Mouse (Mus musculus): Measurements from ENCODE around the gene Hyal6. TPM values are rescaled to one million over a fixed set of nuclear protein-coding genes. Genes with fewer than 3 reads are reported as not detected.

Gene Hyal6
- polyA plus RNA-seq (2016; fragmentation: Nextera tagmentation; extraction: Ambion mirVana): not detected in 2 replicates

DNA sequence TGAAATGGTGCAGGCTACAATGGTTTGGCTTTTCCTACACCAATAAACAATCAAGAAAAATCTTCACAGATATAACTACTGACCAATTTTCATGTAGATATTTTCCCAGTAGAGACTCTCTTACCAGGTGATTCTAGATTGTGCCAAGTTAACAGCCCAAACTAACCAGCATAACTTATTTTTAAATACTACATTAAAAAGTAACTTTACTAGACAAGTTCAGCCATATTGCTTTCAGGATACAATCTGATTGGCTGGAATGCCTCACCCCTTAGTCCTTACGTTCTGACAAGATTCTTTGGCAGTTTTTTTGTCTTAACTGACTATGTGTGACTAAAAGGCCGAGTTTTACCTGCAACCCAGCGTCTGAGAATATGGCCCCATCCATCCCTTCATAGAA lies at the start of gene Hyal6:
Gene Hyal6 (plus strand): TSS at position 301 of the 400 bp plus-strand sequence.
- H3K4me1 ChIP-seq (replicated peaks): no peaks in the 10 kb centered on the region
- 74% methylated on average over 3 of the region's 3 CpGs for WGBS
- H3K9ac ChIP-seq: no peak within 1 kb of the TSS
- H3K4me2 ChIP-seq: no peak within 1 kb of the TSS
- no peak within 1 kb of the TSS for H3K27ac ChIP-seq (ENCODE audit: poor library complexity, severe bottlenecking)
- no peaks in the 10 kb centered on the region for H3K36me3 ChIP-seq
- no peak for ATAC-seq (ENCODE audit: insufficient number of reproducible peaks, low FRiP score)
- H3K9me3 ChIP-seq (replicated peaks): no peaks in the 10 kb centered on the region
- no peaks in the 10 kb centered on the region for H3K27me3 ChIP-seq (replicated peaks)
- no peak within 1 kb of the TSS for H3K4me3 ChIP-seq

DNA sequence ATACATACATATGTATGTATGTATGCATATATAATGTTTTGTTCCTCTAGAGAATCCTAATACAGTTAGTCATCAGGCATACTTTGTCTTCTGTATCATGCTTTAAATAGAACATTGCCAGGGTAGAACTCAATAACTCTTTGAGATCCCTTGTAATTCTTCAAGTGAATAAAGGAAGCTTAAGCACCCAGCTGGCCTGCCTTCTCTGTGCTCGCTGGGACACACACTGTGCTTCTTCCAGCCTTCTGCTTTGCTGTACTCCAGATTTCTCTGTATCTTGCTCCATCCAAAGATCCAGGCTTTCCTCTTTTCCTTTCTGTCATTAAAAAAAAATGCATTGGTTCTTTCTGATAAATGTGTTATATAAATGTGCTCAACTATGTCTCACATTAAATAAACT lies 45.2 kb upstream of the Hyal6 start:
- no peaks in the 10 kb centered on the region for H3K4me1 ChIP-seq (replicated peaks)
- H3K9ac ChIP-seq: no peak overlapping the region
- 74% methylated on average over 1 of the region's 1 CpGs for WGBS
- H3K36me3 ChIP-seq: no peaks in the 10 kb centered on the region
- H3K27ac ChIP-seq (ENCODE audit: poor library complexity, severe bottlenecking): no peak overlapping the region
- H3K4me3 ChIP-seq: no peak overlapping the region
- H3K4me2 ChIP-seq: no peak overlapping the region
- no peak for ATAC-seq (ENCODE audit: insufficient number of reproducible peaks, low FRiP score)
- no peaks in the 10 kb centered on the region for H3K27me3 ChIP-seq (replicated peaks)
- no peaks in the 10 kb centered on the region for H3K9me3 ChIP-seq (replicated peaks)

DNA sequence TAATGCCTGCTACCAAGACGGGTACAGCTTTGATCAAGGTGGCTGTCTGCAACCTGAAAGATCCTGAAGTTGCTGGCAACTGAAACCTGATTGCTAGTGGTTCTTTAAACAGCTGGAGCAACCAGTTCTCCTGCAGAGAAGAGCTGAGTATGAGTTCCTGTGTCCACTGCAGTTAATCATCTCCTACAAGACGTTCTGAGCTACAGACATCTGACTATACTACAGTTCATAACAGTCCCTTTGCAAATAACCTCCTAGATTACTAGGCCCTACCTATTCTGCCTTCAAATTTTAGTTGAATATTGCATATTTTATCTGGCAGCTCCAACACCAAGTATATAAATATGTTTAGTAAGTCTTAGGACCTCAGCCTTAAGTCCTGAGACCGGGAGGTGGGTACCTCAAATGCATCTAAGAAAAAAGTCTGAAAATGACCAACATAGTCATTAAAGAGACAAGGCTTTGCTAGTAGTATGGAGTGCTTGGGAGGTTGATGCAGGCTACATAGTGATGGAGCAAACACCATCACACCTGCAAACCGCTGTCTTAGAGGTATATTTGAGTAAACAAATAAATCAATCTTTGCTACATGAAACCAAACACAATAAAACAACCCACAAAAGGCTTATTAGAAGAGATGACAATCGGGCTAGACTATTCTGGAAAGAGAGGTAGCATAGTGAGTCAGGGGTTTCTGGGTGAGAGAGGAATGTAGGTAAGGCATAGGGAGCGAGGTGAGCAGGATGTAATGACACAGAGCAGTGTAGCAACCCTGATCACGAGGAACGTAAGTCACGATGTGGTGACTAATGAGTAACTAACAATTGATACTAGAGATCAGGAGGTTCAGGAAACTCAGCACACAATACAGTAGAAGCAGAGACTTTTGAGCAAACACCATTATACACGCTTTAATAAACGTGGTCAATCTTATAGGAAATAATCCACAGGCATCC lies 38.3 kb upstream of the Hyal6 start:
- H3K9ac ChIP-seq: no peak overlapping the region
- no peaks in the 10 kb centered on the region for H3K36me3 ChIP-seq
- H3K4me3 ChIP-seq: no peak overlapping the region
- no peaks in the 10 kb centered on the region for H3K9me3 ChIP-seq (replicated peaks)
- no peaks in the 10 kb centered on the region for H3K4me1 ChIP-seq (replicated peaks)
- no peak overlapping the region for H3K4me2 ChIP-seq
- no peaks in the 10 kb centered on the region for H3K27me3 ChIP-seq (replicated peaks)
- no peak overlapping the region for H3K27ac ChIP-seq (ENCODE audit: poor library complexity, severe bottlenecking)
- WGBS: 78% methylated on average over 11 of the region's 11 CpGs
- no peak for ATAC-seq (ENCODE audit: insufficient number of reproducible peaks, low FRiP score)

GRCm38 (mm10) chr6:24696117-24696516 lies 36.9 kb upstream of the Hyal6 start:
- H3K9ac ChIP-seq: no peak overlapping the region
- 80% methylated on average over 4 of the region's 4 CpGs for WGBS
- H3K36me3 ChIP-seq: no peaks in the 10 kb centered on the region
- H3K9me3 ChIP-seq (replicated peaks): no peaks in the 10 kb centered on the region
- H3K27ac ChIP-seq (ENCODE audit: poor library complexity, severe bottlenecking): no peak overlapping the region
- no peaks in the 10 kb centered on the region for H3K27me3 ChIP-seq (replicated peaks)
- no peak for ATAC-seq (ENCODE audit: insufficient number of reproducible peaks, low FRiP score)
- no peak overlapping the region for H3K4me2 ChIP-seq
- no peaks in the 10 kb centered on the region for H3K4me1 ChIP-seq (replicated peaks)
- no peak overlapping the region for H3K4me3 ChIP-seq

DNA sequence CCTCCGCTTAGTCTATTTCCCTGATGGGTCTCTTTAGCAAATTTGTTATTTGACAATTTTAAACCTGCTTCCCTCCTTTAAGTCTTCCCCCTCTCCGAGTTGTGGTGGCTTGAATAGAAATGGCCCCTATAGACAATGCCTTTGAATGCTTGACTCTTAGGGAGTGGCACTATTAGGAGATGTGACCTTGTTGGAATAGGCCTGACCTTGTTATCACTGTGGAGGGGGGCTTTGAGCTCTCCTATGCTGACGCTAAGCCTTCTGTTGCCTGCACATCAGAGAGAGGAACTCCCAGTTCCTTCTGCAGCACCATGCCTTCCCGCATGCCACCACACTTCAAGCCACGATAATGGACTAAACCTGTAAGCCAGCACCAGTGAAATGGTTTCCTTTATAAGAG lies 35.8 kb upstream of the Hyal6 start:
- Histone ChIP-seq H3K36me3 (no peaks in the 10 kb centered on the region), H3K9me3 (replicated peaks) (no peaks in the 10 kb centered on the region), H3K4me1 (replicated peaks) (no peaks in the 10 kb centered on the region), H3K27ac (ENCODE audit: poor library complexity, severe bottlenecking) (no peak overlapping the region), H3K9ac (no peak overlapping the region), H3K4me3 (no peak overlapping the region), H3K4me2 (no peak overlapping the region), H3K27me3 (replicated peaks) (no peaks in the 10 kb centered on the region)
- ATAC-seq (ENCODE audit: insufficient number of reproducible peaks, low FRiP score): no peak
- 76% methylated on average over 5 of the region's 5 CpGs for WGBS

- Histone ChIP-seq H3K27me3 (replicated peaks) (no peaks in the 10 kb centered on the region), H3K9me3 (replicated peaks) (no peaks in the 10 kb centered on the region), H3K27ac (ENCODE audit: poor library complexity, severe bottlenecking) (no peak overlapping the region), H3K4me2 (no peak overlapping the region), H3K36me3 (no peaks in the 10 kb centered on the region), H3K4me3 (no peak overlapping the region), H3K4me1 (replicated peaks) (peaks cover 5% of the 10 kb centered on the region), H3K9ac (no peak overlapping the region)
- ATAC-seq (ENCODE audit: insufficient number of reproducible peaks, low FRiP score): no peak
- 72% methylated on average over 5 of the region's 5 CpGs for WGBS
Observed at GRCm38 (mm10) chr6:24707090-24707489, 26.0 kb upstream of the Hyal6 start.

- H3K4me2 ChIP-seq: no peak overlapping the region
- H3K9ac ChIP-seq: no peak overlapping the region
- no peaks in the 10 kb centered on the region for H3K9me3 ChIP-seq (replicated peaks)
- peaks cover 5% of the 10 kb centered on the region for H3K4me1 ChIP-seq (replicated peaks)
- no peak for ATAC-seq (ENCODE audit: insufficient number of reproducible peaks, low FRiP score)
- 70% methylated on average over 2 of the region's 2 CpGs for WGBS
- no peaks in the 10 kb centered on the region for H3K27me3 ChIP-seq (replicated peaks)
- no peaks in the 10 kb centered on the region for H3K36me3 ChIP-seq
- no peak overlapping the region for H3K27ac ChIP-seq (ENCODE audit: poor library complexity, severe bottlenecking)
- H3K4me3 ChIP-seq: no peak overlapping the region
Observed at GRCm38 (mm10) chr6:24707499-24707898, 25.5 kb upstream of the Hyal6 start.

- WGBS: 23% methylated on average over 13 of the region's 13 CpGs
- H3K27me3 ChIP-seq (replicated peaks): no peaks in the 10 kb centered on the region
- no peak for ATAC-seq (ENCODE audit: insufficient number of reproducible peaks, low FRiP score)
- H3K9me3 ChIP-seq (replicated peaks): no peaks in the 10 kb centered on the region
- H3K4me1 ChIP-seq (replicated peaks): no peaks in the 10 kb centered on the region
- no peaks in the 10 kb centered on the region for H3K36me3 ChIP-seq
- H3K27ac ChIP-seq (ENCODE audit: poor library complexity, severe bottlenecking): no peak overlapping the region
- no peak overlapping the region for H3K9ac ChIP-seq
- no peak overlapping the region for H3K4me3 ChIP-seq
- H3K4me2 ChIP-seq: peak overlapping the region; percentile 21; the same call in 1 of the 2 replicates
Observed at GRCm38 (mm10) chr6:24721317-24722099, 11.5 kb upstream of the Hyal6 start.

DNA sequence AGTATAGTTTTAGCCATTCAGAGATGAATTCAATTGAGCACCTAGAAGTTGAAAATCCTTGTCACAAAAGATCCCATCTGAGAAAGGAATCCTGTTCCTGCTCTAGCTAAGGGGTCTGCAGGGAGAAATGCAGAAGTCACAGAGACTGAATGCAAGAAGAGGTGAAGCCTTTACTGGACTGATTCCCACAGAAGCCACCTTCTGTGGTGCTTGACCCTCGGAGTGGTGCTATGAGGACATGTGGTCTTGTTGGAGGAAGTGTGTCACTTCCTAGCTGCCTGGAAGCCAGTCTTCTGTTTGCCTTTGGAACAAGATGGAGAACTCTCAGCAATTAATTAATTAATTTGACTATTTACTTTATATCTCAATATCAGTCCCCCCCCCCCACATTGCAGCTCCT lies 4.9 kb upstream of the Hyal6 start:
- no peak overlapping the region for H3K9ac ChIP-seq
- no peak overlapping the region for H3K4me3 ChIP-seq
- no peak overlapping the region for H3K27ac ChIP-seq (ENCODE audit: poor library complexity, severe bottlenecking)
- H3K36me3 ChIP-seq: no peaks in the 10 kb centered on the region
- H3K4me1 ChIP-seq (replicated peaks): no peaks in the 10 kb centered on the region
- H3K27me3 ChIP-seq (replicated peaks): no peaks in the 10 kb centered on the region
- no peak overlapping the region for H3K4me2 ChIP-seq
- no peaks in the 10 kb centered on the region for H3K9me3 ChIP-seq (replicated peaks)
- WGBS: 61% methylated on average over 1 of the region's 1 CpGs
- no peak for ATAC-seq (ENCODE audit: insufficient number of reproducible peaks, low FRiP score)

GRCm38 (mm10) chr6:24734565-24734964 lies 1.5 kb downstream of the Hyal6 start:
- H3K4me3 ChIP-seq: no peak overlapping the region
- H3K9ac ChIP-seq: no peak overlapping the region
- no peaks in the 10 kb centered on the region for H3K4me1 ChIP-seq (replicated peaks)
- no peak overlapping the region for H3K27ac ChIP-seq (ENCODE audit: poor library complexity, severe bottlenecking)
- no peaks in the 10 kb centered on the region for H3K9me3 ChIP-seq (replicated peaks)
- no peak for ATAC-seq (ENCODE audit: insufficient number of reproducible peaks, low FRiP score)
- no peaks in the 10 kb centered on the region for H3K36me3 ChIP-seq
- H3K4me2 ChIP-seq: no peak overlapping the region
- H3K27me3 ChIP-seq (replicated peaks): no peaks in the 10 kb centered on the region
- 77% methylated on average over 6 of the region's 6 CpGs for WGBS

GRCm38 (mm10) chr6:24748029-24748428 lies 15.0 kb downstream of the Hyal6 start, which contains the start of gene Hyal4:
TSS of gene Hyal4 (plus strand) at chr6:24748329.
- no peak for ATAC-seq (ENCODE audit: insufficient number of reproducible peaks, low FRiP score)
- 73% methylated on average over 4 of the region's 4 CpGs for WGBS
- no peaks in the 10 kb centered on the region for H3K9me3 ChIP-seq (replicated peaks)

More at GRCm38 (mm10) chr6:24748029-24748428, 15.0 kb downstream of the Hyal6 start, which contains the start of gene Hyal4:
- no peak within 1 kb of the TSS for H3K9ac ChIP-seq
- no peaks in the 10 kb centered on the region for H3K27me3 ChIP-seq (replicated peaks)
- H3K4me2 ChIP-seq: no peak within 1 kb of the TSS
- H3K4me1 ChIP-seq (replicated peaks): no peaks in the 10 kb centered on the region
- no peaks in the 10 kb centered on the region for H3K36me3 ChIP-seq
- no peak within 1 kb of the TSS for H3K4me3 ChIP-seq
- no peak within 1 kb of the TSS for H3K27ac ChIP-seq (ENCODE audit: poor library complexity, severe bottlenecking)

All from heart, embryonic 12.5 days (tissue).